Mouse (Mus musculus): ENCODE measurements at regions not wholly inside any gene's neighbourhood (a gene's known extent, or its start where the extent isn't known, plus 50 kb on each side); places are given as distances from the start of the nearest gene placed in this dataset.

GRCm38 (mm10) chr3:149253080-149253479, 262.7 kb upstream of the Adgrl2 start:
- H3K9ac ChIP-seq = no peak overlapping the region
- peaks cover 17% of the 10 kb centered on the region for H3K4me1 ChIP-seq
- no peak overlapping the region for H3K4me3 ChIP-seq
- no peak overlapping the region for H3K4me2 ChIP-seq
- H3K27me3 ChIP-seq = no peaks in the 10 kb centered on the region
- no peaks in the 10 kb centered on the region for H3K36me3 ChIP-seq
- no peaks in the 10 kb centered on the region for H3K9me3 ChIP-seq
- no peak overlapping the region for H3K27ac ChIP-seq
- ATAC-seq (ENCODE audit: borderline replicate concordance, extremely low read depth, low FRiP score, low TSS enrichment) = no peak
- WGBS = 60% methylated on average over 6 of the region's 6 CpGs

GRCm38 (mm10) chr3:149252144-149252543, 261.8 kb upstream of the Adgrl2 start:
- H3K27ac ChIP-seq = no peak overlapping the region
- no peak for ATAC-seq (ENCODE audit: borderline replicate concordance, extremely low read depth, low FRiP score, low TSS enrichment)
- H3K4me2 ChIP-seq = no peak overlapping the region
- H3K9me3 ChIP-seq = no peaks in the 10 kb centered on the region
- H3K9ac ChIP-seq = no peak overlapping the region
- H3K27me3 ChIP-seq = no peaks in the 10 kb centered on the region
- WGBS = 70% methylated on average over 6 of the region's 6 CpGs
- no peaks in the 10 kb centered on the region for H3K36me3 ChIP-seq
- H3K4me3 ChIP-seq = no peak overlapping the region
- H3K4me1 ChIP-seq = peaks cover 13% of the 10 kb centered on the region

- WGBS = 69% methylated on average over 6 of the region's 6 CpGs
- ATAC-seq (ENCODE audit: borderline replicate concordance, extremely low read depth, low FRiP score, low TSS enrichment) = no peak
- H3K9ac ChIP-seq = no peak overlapping the region
- no peak overlapping the region for H3K4me2 ChIP-seq
- H3K4me3 ChIP-seq = no peak overlapping the region
- H3K27me3 ChIP-seq = no peaks in the 10 kb centered on the region
- H3K27ac ChIP-seq = no peak overlapping the region
- no peaks in the 10 kb centered on the region for H3K9me3 ChIP-seq
- no peaks in the 10 kb centered on the region for H3K36me3 ChIP-seq
- H3K4me1 ChIP-seq = 0 out of 2 replicates have a peak, but pooled peaks cover 4% of the 10 kb centered on the region
Measured at GRCm38 (mm10) chr3:149247626-149247987, 257.3 kb upstream of the Adgrl2 start.

GRCm38 (mm10) chr3:149246935-149247625, 256.7 kb upstream of the Adgrl2 start:
- H3K27me3 ChIP-seq = no peaks in the 10 kb centered on the region
- no peak overlapping the region for H3K4me3 ChIP-seq
- H3K4me1 ChIP-seq = 0 out of 2 replicates have a peak, but pooled peaks cover 4% of the 10 kb centered on the region
- no peak overlapping the region for H3K27ac ChIP-seq
- H3K4me2 ChIP-seq = no peak overlapping the region
- peak; percentile 14; the same call in 1 of the 2 replicates for ATAC-seq (ENCODE audit: borderline replicate concordance, extremely low read depth, low FRiP score, low TSS enrichment)
- WGBS = 47% methylated on average over 10 of the region's 10 CpGs
- no peaks in the 10 kb centered on the region for H3K36me3 ChIP-seq
- no peaks in the 10 kb centered on the region for H3K9me3 ChIP-seq
- no peak overlapping the region for H3K9ac ChIP-seq

GRCm38 (mm10) chr3:149239664-149240063, 249.3 kb upstream of the Adgrl2 start:
- Histone ChIP-seq H3K4me3 (no peak overlapping the region), H3K27me3 (no peaks in the 10 kb centered on the region), H3K9me3 (no peaks in the 10 kb centered on the region), H3K36me3 (no peaks in the 10 kb centered on the region), H3K4me1 (no peaks in the 10 kb centered on the region), H3K4me2 (no peak overlapping the region), H3K9ac (no peak overlapping the region), H3K27ac (no peak overlapping the region)
- no peak for ATAC-seq (ENCODE audit: borderline replicate concordance, extremely low read depth, low FRiP score, low TSS enrichment)
- WGBS = 91% methylated on average over 3 of the region's 3 CpGs

- no peak overlapping the region for H3K4me3 ChIP-seq
- no peak overlapping the region for H3K9ac ChIP-seq
- WGBS = 62% methylated on average over 5 of the region's 5 CpGs
- ATAC-seq (ENCODE audit: borderline replicate concordance, extremely low read depth, low FRiP score, low TSS enrichment) = no peak
- no peaks in the 10 kb centered on the region for H3K9me3 ChIP-seq
- H3K27ac ChIP-seq = no peak overlapping the region
- no peaks in the 10 kb centered on the region for H3K36me3 ChIP-seq
- no peaks in the 10 kb centered on the region for H3K27me3 ChIP-seq
- peaks cover 9% of the 10 kb centered on the region for H3K4me1 ChIP-seq
- H3K4me2 ChIP-seq = no peak overlapping the region
Measured at GRCm38 (mm10) chr3:149238076-149238475, 247.7 kb upstream of the Adgrl2 start.

- Histone ChIP-seq H3K9ac (no peak overlapping the region), H3K4me2 (no peak overlapping the region), H3K4me1 (peaks cover 14% of the 10 kb centered on the region), H3K36me3 (no peaks in the 10 kb centered on the region), H3K27me3 (no peaks in the 10 kb centered on the region), H3K27ac (no peak overlapping the region), H3K9me3 (no peaks in the 10 kb centered on the region), H3K4me3 (no peak overlapping the region)
- no peak for ATAC-seq (ENCODE audit: borderline replicate concordance, extremely low read depth, low FRiP score, low TSS enrichment)
- WGBS = 93% methylated on average over 3 of the region's 3 CpGs
Measured at GRCm38 (mm10) chr3:149235183-149235582, 244.8 kb upstream of the Adgrl2 start.

- Histone ChIP-seq H3K27me3 (no peaks in the 10 kb centered on the region), H3K4me2 (no peak overlapping the region; the same call in 1 of the 2 replicates), H3K27ac (peak overlapping the region; percentile 72), H3K9ac (no peak overlapping the region), H3K4me1 (peaks cover 14% of the 10 kb centered on the region), H3K36me3 (no peaks in the 10 kb centered on the region), H3K9me3 (no peaks in the 10 kb centered on the region), H3K4me3 (no peak overlapping the region)
- 13% methylated on average over 8 of the region's 8 CpGs for WGBS
- peak; percentile 89 for ATAC-seq (ENCODE audit: borderline replicate concordance, extremely low read depth, low FRiP score, low TSS enrichment)
Measured at GRCm38 (mm10) chr3:149233691-149234131, 243.4 kb upstream of the Adgrl2 start.

GRCm38 (mm10) chr3:149233191-149233641, 242.9 kb upstream of the Adgrl2 start:
- peaks cover 14% of the 10 kb centered on the region for H3K4me1 ChIP-seq
- H3K4me2 ChIP-seq = no peak overlapping the region; the same call in 1 of the 2 replicates
- H3K27me3 ChIP-seq = no peaks in the 10 kb centered on the region
- H3K9me3 ChIP-seq = no peaks in the 10 kb centered on the region
- H3K9ac ChIP-seq = no peak overlapping the region
- 33% methylated on average over 7 of the region's 7 CpGs for WGBS
- peak overlapping the region; percentile 72 for H3K27ac ChIP-seq
- no peaks in the 10 kb centered on the region for H3K36me3 ChIP-seq
- 0 out of 2 replicates have a peak, but pooled peaks have one; percentile 43 for ATAC-seq (ENCODE audit: borderline replicate concordance, extremely low read depth, low FRiP score, low TSS enrichment)
- H3K4me3 ChIP-seq = no peak overlapping the region

- Histone ChIP-seq H3K4me1 (peaks cover 14% of the 10 kb centered on the region), H3K4me2 (no peak overlapping the region), H3K27me3 (no peaks in the 10 kb centered on the region), H3K9me3 (no peaks in the 10 kb centered on the region), H3K27ac (no peak overlapping the region), H3K4me3 (no peak overlapping the region), H3K36me3 (no peaks in the 10 kb centered on the region), H3K9ac (no peak overlapping the region)
- no peak for ATAC-seq (ENCODE audit: borderline replicate concordance, extremely low read depth, low FRiP score, low TSS enrichment)
- 77% methylated on average over 3 of the region's 3 CpGs for WGBS
Measured at GRCm38 (mm10) chr3:149231346-149231745, 241.0 kb upstream of the Adgrl2 start.

GRCm38 (mm10) chr3:149227556-149227955, 237.2 kb upstream of the Adgrl2 start:
- ATAC-seq (ENCODE audit: borderline replicate concordance, extremely low read depth, low FRiP score, low TSS enrichment) = no peak
- no peaks in the 10 kb centered on the region for H3K36me3 ChIP-seq

GRCm38 (mm10) chr3:149226723-149227122, 236.4 kb upstream of the Adgrl2 start:
- Histone ChIP-seq H3K4me1 (peaks cover 3% of the 10 kb centered on the region; the same call in 1 of the 2 replicates), H3K36me3 (no peaks in the 10 kb centered on the region), H3K9ac (no peak overlapping the region), H3K4me3 (no peak overlapping the region), H3K9me3 (no peaks in the 10 kb centered on the region), H3K4me2 (no peak overlapping the region), H3K27me3 (no peaks in the 10 kb centered on the region), H3K27ac (no peak overlapping the region)
- WGBS = 34% methylated on average over 4 of the region's 4 CpGs
- no peak for ATAC-seq (ENCODE audit: borderline replicate concordance, extremely low read depth, low FRiP score, low TSS enrichment)

More at GRCm38 (mm10) chr3:149227556-149227955, 237.2 kb upstream of the Adgrl2 start:
- WGBS = 75% methylated on average over 5 of the region's 5 CpGs
- H3K4me2 ChIP-seq = no peak overlapping the region
- no peak overlapping the region for H3K4me3 ChIP-seq
- no peaks in the 10 kb centered on the region for H3K9me3 ChIP-seq
- peaks cover 3% of the 10 kb centered on the region; the same call in 1 of the 2 replicates for H3K4me1 ChIP-seq
- no peak overlapping the region for H3K27ac ChIP-seq
- no peak overlapping the region for H3K9ac ChIP-seq
- H3K27me3 ChIP-seq = no peaks in the 10 kb centered on the region

Measured in lung, embryonic 15.5 days (tissue).